Mouse (Mus musculus): ENCODE results near the gene Tm7sf2.

DNA sequence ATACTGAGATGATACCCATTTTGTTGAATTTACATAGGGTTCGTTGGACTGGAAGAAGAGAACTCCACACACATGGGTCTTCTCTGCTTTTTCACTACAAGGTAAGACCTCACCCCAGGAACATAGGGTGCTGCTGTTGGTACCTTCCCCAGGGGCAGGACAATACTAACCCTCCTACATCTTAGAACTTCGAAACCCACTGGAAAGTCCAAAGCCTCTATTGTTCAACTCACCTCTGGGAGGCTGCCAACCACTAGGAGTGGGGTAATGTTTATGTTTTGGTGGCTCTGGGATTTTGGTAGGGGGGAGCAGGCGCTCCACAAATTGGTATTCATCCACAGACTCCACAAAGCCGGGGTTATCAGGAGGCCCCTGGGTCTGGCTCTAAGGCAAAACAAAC is 11.5 kb downstream of the Tm7sf2 start:
- TF ChIP-seq POLR2A (IDR thresholded peaks at IDR 0.05; ENCODE audit: borderline replicate concordance, extremely low read depth, insufficient read depth, insufficient read length, poor library complexity, severe bottlenecking) (no peak), CTCF (IDR thresholded peaks at IDR 0.05; ENCODE audit: borderline replicate concordance, extremely low read depth, insufficient read depth, insufficient read length) (no peak)

Measured in brain, embryonic 14.5 days (tissue).